Mouse (Mus musculus) activated CD4-positive, CD25-positive, alpha-beta regulatory T cell, adult 4 months (primary cell): Measurements from ENCODE around the gene Entpd5. TPM values are rescaled to one million over a fixed set of nuclear protein-coding genes. Genes with fewer than 3 reads are reported as not detected.

ENCODE experiments used
- ATAC-seq: one replicate; pipeline ENCODE4 v1.8.0; 2017
- polyA plus RNA-seq, 2 experiments: library from polyadenylated mRNA; unstranded; fragments of 100-300 nt; shearing (Covaris generic); gene quantifications; one replicate each; pipeline ENCODE4 v1.2.1; 2017

Gene Entpd5
- polyA plus RNA-seq, result 10 to 100 TPM; 21.1 to 26.9 TPM

GRCm38 (mm10) chr12:84408819-84409507, at the start of gene Entpd5, which contains the start of gene Bbof1:
TSS of gene Entpd5 (minus strand) at chr12:84409029.
TSS of gene Bbof1 (plus strand) at chr12:84409071.
- ATAC-seq, result peak; percentile 80

- ATAC-seq, result no peak
Observed at GRCm38 (mm10) chr12:84456911-84457310, 48.1 kb upstream of the Entpd5 start.

GRCm38 (mm10) chr12:84451801-84452200, 43.0 kb upstream of the Entpd5 start:
- ATAC-seq, result no peak

- peak; percentile 93 for ATAC-seq
Observed at GRCm38 (mm10) chr12:84450718-84451646, 42.2 kb upstream of the Entpd5 start, which contains the start of the genes Aldh6a1 and Lin52. TSS of gene Aldh6a1 (minus strand) at chr12:84451004. TSS of gene Lin52 (plus strand) at chr12:84451422.

GRCm38 (mm10) chr12:84450351-84450717, 41.5 kb upstream of the Entpd5 start:
- no peak for ATAC-seq

GRCm38 (mm10) chr12:84449887-84450286, 41.1 kb upstream of the Entpd5 start:
- ATAC-seq, result no peak

GRCm38 (mm10) chr12:84448181-84448580, 39.4 kb upstream of the Entpd5 start:
- no peak for ATAC-seq

- ATAC-seq, result no peak
Observed at GRCm38 (mm10) chr12:84447386-84447785, 38.6 kb upstream of the Entpd5 start.

- ATAC-seq, result no peak
Observed at GRCm38 (mm10) chr12:84442526-84442925, 33.7 kb upstream of the Entpd5 start.

GRCm38 (mm10) chr12:84438697-84439096, 29.9 kb upstream of the Entpd5 start:
- ATAC-seq, result no peak

GRCm38 (mm10) chr12:84429825-84430224, 21.0 kb upstream of the Entpd5 start:
- no peak for ATAC-seq

- no peak for ATAC-seq
Observed at GRCm38 (mm10) chr12:84423990-84424389, 15.2 kb upstream of the Entpd5 start.

GRCm38 (mm10) chr12:84417605-84417922, 8.7 kb upstream of the Entpd5 start:
- no peak for ATAC-seq

GRCm38 (mm10) chr12:84416834-84417604, 8.2 kb upstream of the Entpd5 start, which contains the start of gene Rnf113a2:
TSS of gene Rnf113a2 (plus strand) at chr12:84417196.
- peak; percentile 93 for ATAC-seq

GRCm38 (mm10) chr12:84407874-84408818, 683 bp downstream of the Entpd5 start:
- ATAC-seq, result peak; percentile 70

- no peak for ATAC-seq
Observed at GRCm38 (mm10) chr12:84407259-84407658, 1.6 kb downstream of the Entpd5 start.

- ATAC-seq, result no peak
Observed at GRCm38 (mm10) chr12:84404541-84404940, 4.3 kb downstream of the Entpd5 start.

GRCm38 (mm10) chr12:84402923-84403322, 5.9 kb downstream of the Entpd5 start:
- no peak for ATAC-seq

GRCm38 (mm10) chr12:84400653-84401052, 8.2 kb downstream of the Entpd5 start:
- no peak for ATAC-seq

- ATAC-seq, result no peak
Observed at GRCm38 (mm10) chr12:84400068-84400467, 8.8 kb downstream of the Entpd5 start.

GRCm38 (mm10) chr12:84399663-84400062, 9.2 kb downstream of the Entpd5 start:
- ATAC-seq, result no peak

- no peak for ATAC-seq
Observed at GRCm38 (mm10) chr12:84399135-84399534, 9.7 kb downstream of the Entpd5 start.
